Mouse (Mus musculus): ENCODE data around the gene 3110009E18Rik.

The 3110009E18Rik gene

GRCm38 (mm10) chr1:120105556-120105959 lies 15.4 kb upstream of the 3110009E18Rik start:
- DNase-seq (ENCODE audit: low spot score), result no peak

DNA sequence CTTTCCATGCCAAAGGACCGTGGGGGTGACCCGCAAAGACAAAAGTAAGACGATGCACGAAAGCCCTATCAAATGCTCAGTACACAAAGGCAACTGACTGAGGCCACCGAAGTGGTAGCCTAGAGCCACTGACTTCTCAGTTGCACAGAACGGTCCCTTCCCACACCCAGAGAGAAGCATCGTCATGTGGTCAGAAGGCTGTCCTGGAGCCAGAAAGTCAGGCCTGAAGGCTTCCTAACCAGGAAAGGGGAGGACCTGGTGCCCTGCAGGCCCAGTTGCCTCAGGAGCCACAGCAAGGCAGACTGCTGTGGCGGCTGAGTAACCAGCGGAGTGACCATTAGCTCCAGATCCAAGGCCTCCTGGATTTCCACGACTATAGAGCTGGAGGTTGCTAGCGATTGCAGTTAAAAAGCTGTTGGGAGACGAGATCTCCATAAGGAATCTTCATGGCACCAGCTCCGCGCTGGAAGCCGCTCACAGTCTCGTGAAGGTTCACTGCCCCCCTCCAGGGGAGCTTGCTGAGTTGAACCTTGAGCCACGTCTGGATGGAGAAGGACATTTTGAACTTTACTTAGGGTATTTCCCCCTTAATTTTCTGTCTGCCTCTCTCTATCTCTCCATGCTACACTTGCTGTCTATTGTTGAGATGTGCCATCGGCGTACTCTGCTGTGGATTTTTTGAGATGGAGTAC lies 11.1 kb upstream of the 3110009E18Rik start:
- no peak for DNase-seq (ENCODE audit: low spot score)

DNA sequence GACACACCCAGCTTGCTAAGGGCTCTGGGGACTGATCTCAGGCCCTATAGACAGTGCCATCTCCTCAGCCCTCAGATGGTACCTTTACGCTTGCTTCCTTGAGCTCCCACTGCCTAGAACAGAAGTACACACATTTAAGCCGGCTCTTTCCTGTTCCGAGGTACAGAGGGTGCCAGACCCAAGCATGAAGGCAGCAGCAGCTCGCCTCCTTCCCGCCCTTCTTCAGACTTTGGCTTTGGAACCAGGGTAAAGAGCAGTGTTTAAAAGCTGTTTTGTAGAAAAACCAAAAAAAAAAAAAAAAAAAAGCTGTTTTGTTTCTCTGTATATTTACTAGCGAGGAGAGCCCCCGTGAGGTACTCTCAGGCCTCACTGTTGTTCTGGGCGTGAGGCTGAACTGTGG lies 9.2 kb upstream of the 3110009E18Rik start:
- no peak for DNase-seq (ENCODE audit: low spot score)

DNA sequence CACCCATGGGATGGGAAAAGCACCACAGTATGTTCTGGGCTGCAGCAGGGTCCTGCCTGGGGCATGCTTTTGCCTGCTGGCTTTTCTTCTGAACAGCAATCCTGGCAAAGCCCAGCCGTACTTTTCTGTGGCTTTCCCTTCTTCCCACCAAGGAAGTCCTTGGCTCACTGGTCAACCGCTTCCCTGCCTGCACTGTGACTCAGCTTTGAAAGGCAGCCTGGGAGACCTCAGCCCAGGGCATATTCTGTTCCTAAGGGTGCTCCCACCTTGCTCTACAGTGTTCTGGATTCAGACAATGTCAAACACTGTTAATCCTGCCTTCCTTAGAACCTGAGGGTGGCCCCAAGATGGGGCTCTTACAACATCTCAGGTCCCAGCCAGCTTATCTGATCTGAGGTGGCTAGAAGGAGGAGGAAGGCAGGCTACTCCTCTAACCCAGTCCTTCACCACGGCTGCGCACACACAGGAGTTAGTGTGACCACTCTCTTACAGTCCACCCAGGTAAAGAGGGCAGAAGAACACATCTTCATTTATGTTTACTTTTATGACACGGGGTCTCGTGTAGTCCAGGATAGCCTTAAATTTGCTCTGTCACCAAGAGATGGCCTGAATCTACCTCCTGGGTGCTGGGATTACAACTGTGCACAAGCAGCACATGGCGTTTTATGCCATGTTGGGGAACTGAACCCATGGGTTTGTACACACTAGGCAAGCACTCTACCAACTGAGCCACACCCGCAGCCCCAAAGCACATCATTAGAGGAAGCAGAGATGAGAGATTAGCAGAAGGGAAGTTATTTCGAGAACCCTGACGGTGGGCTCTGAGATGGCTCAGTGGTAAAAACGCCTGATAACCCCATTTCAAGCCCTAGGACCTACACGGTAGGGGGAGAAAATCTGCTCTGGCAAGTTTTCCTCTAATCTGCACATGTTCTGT lies 8.5 kb upstream of the 3110009E18Rik start:
- DNase-seq (ENCODE audit: low spot score), result no peak

DNA sequence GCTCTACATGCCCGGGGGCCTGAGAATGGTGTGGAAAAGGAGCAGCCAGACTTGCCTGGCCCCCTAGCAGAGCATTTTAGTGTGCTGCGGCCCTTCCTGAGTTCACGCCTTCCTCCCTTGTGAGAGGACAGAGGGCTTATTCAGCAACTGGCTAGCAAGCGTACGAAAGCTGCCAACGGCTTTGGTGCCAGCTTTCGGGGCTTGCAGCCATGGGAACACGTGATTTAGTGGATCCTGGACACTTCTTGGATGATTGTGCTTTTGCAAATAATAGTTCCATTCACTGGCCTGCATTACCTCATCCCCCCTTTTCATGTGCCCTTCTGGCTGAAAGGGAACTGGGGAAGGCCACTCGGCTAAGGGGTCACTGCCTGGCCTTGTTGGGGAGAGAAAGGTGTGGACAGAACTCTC lies 5.3 kb upstream of the 3110009E18Rik start:
- peak; percentile 44 for DNase-seq (ENCODE audit: low spot score)

- DNase-seq (ENCODE audit: low spot score), result peak; percentile 41
These were observed 4.9 kb upstream of the 3110009E18Rik start for GRCm38 (mm10) chr1:120116106-120116505.

DNA sequence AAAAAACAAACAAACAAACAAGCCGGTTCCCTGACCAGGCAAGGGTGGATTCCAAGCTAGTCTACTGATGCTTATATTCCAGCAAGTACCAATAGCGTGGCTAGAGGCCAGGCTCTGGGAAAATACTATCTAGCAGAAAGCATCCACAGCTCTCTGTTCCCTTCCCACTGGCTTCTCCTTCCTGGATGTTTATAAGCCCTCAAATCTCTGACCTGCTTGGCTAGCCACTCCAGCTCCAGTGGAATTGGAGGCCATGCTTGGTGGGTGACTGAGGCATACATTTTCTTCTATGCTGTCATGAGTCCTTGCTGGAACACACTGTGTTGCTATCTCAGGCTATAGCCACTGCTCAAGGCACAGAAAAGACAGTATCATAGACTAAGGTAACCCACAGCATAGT lies 2.1 kb upstream of the 3110009E18Rik start:
- no peak for DNase-seq (ENCODE audit: low spot score)

GRCm38 (mm10) chr1:120119389-120119788 lies 1.6 kb upstream of the 3110009E18Rik start:
- DNase-seq (ENCODE audit: low spot score), result no peak

DNA sequence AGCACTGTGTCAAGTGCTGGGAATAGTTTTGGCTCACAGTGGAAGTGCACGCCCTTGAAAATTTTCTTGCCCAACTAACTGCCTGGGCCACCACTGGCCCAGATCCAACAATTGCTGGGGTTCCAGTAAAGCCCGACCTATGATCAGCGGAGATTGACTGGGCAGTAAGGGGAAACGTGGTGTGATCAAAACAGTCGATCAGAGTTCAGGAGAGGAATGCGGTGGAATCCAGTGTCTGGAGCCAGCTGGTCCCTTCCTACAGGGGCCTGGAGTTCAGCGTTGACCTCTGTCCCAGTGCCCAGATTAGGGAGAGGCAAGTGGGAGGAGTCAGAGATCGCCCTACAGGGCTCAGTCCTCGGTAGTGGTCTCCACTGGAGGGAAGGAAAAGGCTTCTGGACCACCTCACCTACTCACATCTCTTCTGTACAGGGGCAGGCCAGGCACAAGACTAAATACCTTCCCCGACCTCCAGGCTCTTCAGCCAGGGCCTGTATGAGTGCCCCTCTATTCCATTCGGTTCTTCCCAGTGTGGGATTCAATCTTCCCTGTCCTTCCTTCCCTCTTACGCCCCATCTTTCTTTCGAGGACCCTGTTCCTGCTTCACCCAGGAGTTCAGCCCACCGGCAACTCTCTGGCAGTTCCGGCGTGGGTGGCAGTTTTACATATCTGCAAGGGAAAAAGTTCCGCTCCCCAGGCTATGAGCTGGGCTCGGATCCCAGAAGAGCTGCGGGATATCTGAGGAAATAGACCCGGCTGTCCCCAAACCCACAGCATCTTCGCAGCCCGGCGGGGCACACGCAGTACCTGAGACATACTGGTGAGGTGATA lies 632 bp upstream of the 3110009E18Rik start:
- peak; percentile 46 for DNase-seq (ENCODE audit: low spot score)

GRCm38 (mm10) chr1:120121930-120122530 lies 1.0 kb downstream of the 3110009E18Rik start:
- no peak for DNase-seq (ENCODE audit: low spot score)

GRCm38 (mm10) chr1:120122634-120123383 lies 1.8 kb downstream of the 3110009E18Rik start:
- DNase-seq (ENCODE audit: low spot score), result no peak

- peak; percentile 56 for DNase-seq (ENCODE audit: low spot score)
These were observed 3.9 kb downstream of the 3110009E18Rik start for GRCm38 (mm10) chr1:120124839-120125238.

DNA sequence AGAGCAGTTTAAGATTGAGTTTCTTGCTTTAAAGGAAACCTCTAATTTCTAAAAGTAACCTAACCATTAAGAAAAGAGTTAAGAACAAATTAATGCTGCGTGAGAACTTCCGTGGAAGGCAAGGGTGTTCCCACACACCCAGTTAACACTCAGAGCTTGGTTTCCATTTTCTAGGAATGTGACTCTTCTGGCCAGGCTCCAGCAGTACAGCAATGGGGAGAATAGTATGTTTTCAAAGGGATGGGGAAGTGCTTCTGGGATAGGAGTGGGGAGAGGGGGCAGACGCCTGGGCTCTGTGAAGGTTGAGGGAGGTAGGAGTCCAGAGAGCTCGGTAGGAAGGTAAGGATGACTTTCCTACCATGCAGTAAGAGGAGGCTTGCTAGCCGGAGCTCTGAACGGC lies 4.5 kb downstream of the 3110009E18Rik start:
- no peak for DNase-seq (ENCODE audit: low spot score)

DNA sequence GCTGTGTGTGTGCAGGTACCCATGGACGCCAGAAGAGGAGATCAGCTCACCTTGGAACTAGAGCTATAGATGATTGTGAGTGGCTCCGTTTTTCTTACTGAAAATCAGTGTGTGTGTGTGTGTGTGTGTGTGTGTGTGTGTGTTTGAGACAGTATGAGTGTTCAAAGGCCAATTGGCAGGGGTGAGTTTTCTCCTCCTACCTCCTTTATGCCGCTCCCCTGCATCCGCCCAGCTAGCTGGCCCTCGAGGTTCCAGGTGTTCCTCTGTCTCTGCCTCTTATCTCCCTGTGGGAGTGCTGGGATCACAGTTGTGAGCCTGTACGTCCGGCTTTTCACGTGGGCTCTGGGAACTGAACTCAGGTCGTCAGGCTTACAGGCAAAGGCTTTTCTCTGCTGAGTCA lies 5.3 kb downstream of the 3110009E18Rik start:
- DNase-seq (ENCODE audit: low spot score), result no peak

- no peak for DNase-seq (ENCODE audit: low spot score)
These were observed 11.4 kb downstream of the 3110009E18Rik start for GRCm38 (mm10) chr1:120132376-120132775.

DNA sequence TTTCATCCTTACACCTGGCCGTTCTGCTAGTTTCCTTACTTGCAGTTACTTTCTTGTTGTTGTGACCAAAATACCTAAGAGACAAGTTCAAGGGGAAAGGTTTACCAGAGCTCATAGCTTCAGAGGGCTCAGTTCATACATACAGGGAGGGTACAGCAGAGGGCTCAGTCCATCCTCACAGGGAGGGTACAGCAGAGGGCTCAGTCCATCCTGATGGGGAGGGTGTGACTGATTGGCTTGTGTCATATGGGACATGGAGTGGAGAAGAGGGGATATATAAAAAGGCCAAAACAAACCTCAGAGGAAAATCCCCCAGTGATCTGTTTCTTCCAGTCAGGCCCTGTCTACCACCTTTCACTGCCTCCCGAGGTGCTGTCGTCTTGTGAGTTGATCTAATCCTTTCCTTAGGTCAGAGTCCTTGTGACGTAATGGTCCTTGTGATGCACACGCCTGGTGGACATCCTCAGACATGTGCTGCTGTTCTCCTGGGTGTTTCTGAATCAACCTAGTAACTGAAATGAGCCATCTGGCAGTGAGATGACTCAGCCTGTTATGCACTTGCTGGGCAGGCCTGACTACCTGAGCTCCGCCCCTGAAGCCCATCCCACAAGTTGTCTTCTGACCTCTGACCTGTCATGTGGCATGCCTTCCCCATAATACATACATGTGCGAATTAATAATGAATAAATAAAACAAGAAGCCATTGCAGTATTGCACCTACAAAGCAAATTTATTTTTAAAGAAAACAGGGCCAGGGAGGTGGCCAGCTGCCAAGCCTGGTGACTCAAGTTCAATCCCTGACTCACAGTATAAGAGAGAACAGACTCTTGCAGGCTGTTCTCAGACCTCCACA lies 15.2 kb downstream of the 3110009E18Rik start:
- no peak for DNase-seq (ENCODE audit: low spot score)

DNA sequence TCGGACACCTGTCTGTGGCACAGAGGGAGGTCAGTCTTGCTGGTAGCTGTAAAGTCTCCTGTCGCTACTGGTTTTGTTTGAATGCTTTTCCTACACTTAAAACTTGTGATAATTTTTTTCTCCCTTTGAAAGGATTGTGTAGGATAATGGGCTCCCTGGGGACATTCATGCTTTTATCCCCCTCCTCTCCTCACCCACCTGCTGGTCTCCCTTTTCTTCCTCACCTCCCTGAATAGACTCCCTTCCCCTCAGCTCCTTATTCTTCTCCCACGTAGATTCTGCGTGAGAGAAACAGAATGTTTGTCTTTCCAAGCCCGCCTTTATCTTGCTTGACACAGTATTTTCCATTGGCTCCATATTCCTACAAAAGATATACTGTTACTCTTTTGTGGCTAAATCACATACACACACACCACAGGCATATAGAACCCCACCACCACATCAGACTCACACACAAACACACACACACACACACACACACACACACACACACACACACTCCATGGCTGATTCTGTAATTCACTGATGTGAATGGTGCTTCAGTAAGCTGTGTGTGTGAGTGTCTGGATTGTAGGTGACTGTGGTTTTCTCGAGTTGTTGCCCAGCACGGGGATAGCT lies 18.0 kb downstream of the 3110009E18Rik start:
- no peak for DNase-seq (ENCODE audit: low spot score)

- DNase-seq (ENCODE audit: low spot score), result no peak
These were observed 19.2 kb downstream of the 3110009E18Rik start for GRCm38 (mm10) chr1:120140144-120140693.

DNA sequence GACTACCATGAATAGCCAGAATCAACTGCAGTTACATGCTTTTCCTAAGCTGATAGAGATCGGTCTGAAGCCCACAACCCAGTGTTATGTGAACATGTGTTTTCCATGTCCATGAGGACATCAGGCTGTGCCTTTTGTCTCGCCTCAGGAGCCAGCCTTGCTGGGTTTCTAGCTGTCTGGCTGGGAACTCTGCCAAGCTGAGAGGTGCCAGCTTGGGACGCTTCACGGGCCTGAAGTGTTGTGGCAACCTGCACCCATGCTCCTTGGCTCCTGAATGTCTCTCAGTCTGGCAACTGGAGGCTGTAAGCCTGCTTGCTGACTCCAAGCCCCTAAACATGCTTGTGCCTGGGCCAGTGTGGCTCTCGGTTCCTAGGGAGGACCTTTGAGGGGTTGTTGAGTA lies 21.6 kb downstream of the 3110009E18Rik start:
- no peak for DNase-seq (ENCODE audit: low spot score)

All from ovary, adult 18-20 months (tissue).